Mouse (Mus musculus) heart, postnatal 0 days (tissue): Measurements from ENCODE around the gene Prkcb. TPM values are rescaled to one million over a fixed set of nuclear protein-coding genes. Genes with fewer than 3 reads are reported as not detected.

Experiments
- ATAC-seq: fragments of 200-750 bp; cut with Nextera tagmentation; 2 replicates; pipeline ENCODE4 v1.8.0; 2017; ENCODE audit warnings: low read depth, moderate number of reproducible peaks, moderate library complexity; ENCODE audit not compliant: insufficient read depth
- DNase-seq: peaks from one replicate; pipeline ENCODE4 v3.0.0-alpha.2; 2016; ENCODE audit warnings: low spot score
- H3K27ac ChIP-seq: fragments of 300-500 bp; sonication (generic); 2 replicates; pipeline ENCODE4 v1.5.1; 2014; ENCODE audit warnings: low read depth, mild to moderate bottlenecking
- H3K27me3 ChIP-seq: fragments of 300-500 bp; sonication (generic); 2 replicates; pipeline ENCODE4 v1.6.1; 2014; ENCODE audit warnings: low read length, mixed read lengths; ENCODE audit not compliant: control insufficient read depth, insufficient read depth
- H3K36me3 ChIP-seq: fragments of 300-500 bp; sonication (generic); replicated peaks from 2 replicates; pipeline ENCODE4 v1.6.1; 2014; ENCODE audit warnings: low read length, mixed read lengths; ENCODE audit not compliant: control insufficient read depth, insufficient read depth
- H3K4me1 ChIP-seq: fragments of 300-500 bp; sonication (generic); 2 replicates; pipeline ENCODE4 v1.6.1; 2014; ENCODE audit warnings: antibody characterized with exemption; ENCODE audit not compliant: control insufficient read depth, insufficient read depth
- H3K4me2 ChIP-seq: fragments of 300-500 bp; sonication (generic); 2 replicates; pipeline ENCODE4 v1.6.1; 2014; ENCODE audit warnings: low read depth, mild to moderate bottlenecking, low read length, moderate library complexity
- H3K4me3 ChIP-seq: fragments of 300-500 bp; sonication (generic); 2 replicates; pipeline ENCODE4 v1.5.1; 2014; ENCODE audit warnings: low read depth, low read length
- H3K9ac ChIP-seq: fragments of 300-500 bp; sonication (generic); replicated peaks from 2 replicates; pipeline ENCODE4 v1.6.1; 2014; ENCODE audit warnings: low read depth, low read length, mixed read lengths
- H3K9me3 ChIP-seq: fragments of 300-500 bp; sonication (generic); replicated peaks from 2 replicates; pipeline ENCODE4 v1.6.1; 2016; ENCODE audit warnings: low read length; ENCODE audit not compliant: control insufficient read depth
- CTCF ChIP-seq: IDR thresholded peaks from 2 replicates; pipeline ENCODE4 v1.5.1; 2016; ENCODE audit warnings: antibody characterized with exemption, control low read depth, low read depth
- EP300 ChIP-seq: IDR thresholded peaks from 2 replicates; pipeline ENCODE4 v1.6.1; 2016; ENCODE audit warnings: antibody characterized with exemption, low read depth
- WGBS: fragments of 180-500 bp; shearing (Covaris S2); extraction: QIAGEN DNeasy Blood & Tissue Kit; methylation state at CpG from one replicate; pipeline ENCODE4 v1.1.7; 2014; 5-methylcytosine and 5-hydroxymethylcytosine counted together
- polyA plus RNA-seq: library from polyadenylated mRNA; unstranded; fragments of >200 nt; fragmentation: Nextera tagmentation; extraction: Ambion mirVana; gene quantifications from 2 replicates; pipeline ENCODE4 v1.2.1, GENCODE M21; 2015
- total RNA-seq: library from RNA; depleted of rRNA; stranded (reverse); fragments of >200 nt; gene quantifications from 2 replicates; pipeline ENCODE4 v1.2.3, GENCODE M21; 2014; ENCODE audit warnings: low replicate concordance

Prkcb gene
- total and polyA plus RNA-seq, 2 experiments from 2014 or later = 1.1 to 1.9 TPM

DNA sequence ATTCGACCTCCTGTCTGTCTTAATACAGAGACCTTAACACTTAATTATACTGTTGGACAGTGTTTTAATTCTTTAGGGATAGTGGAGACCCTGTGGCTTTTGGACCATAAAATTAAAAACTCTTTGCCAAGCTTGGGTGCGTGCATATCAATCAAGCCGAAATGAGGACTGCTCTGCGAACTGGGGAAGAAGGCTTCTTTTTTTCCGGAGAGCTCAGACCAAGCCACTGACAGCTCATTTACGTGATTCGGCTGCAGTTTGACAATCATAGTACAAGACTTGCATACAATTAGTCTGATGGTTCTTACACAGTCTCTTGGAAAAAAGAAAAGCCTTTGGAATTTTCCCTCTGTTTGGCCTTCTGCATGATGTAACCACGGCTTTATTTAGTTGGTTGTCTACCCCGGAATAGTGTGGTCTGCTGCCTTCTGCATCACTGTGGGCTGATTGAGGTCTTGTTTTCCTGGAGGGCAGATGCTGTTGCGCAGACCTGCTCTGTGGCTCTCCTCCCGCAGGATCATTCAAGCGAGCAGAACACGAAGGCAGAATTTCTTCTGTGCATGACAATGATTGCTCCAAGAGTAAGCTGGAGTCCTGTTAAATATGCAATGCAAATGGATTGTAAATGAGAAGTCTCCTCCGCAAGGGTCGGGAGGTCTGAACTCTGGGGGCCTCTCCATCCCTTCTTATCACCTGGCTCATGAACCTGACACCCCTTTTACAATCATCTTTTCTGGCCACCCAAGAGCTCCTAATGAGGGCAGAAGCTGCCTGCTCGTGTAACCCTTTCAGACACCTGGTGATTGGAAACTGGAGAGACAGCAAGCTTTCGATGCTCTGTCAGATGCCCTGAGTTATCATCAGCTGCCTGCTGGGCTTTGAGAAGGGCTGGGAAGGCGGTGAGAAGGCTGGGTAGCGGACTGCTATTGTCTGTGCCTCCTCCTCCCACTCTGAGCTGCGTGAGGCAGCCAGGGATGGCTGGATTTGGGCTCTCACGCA, 189.3 kb downstream of the Prkcb start:
- Histone ChIP-seq H3K9me3 (no peaks in the 10 kb centered on the region), H3K9ac (no peak overlapping the region), H3K27ac (no peak overlapping the region), H3K36me3 (no peaks in the 10 kb centered on the region), H3K4me1 (no peaks in the 10 kb centered on the region), H3K4me3 (no peak overlapping the region), H3K4me2 (no peak overlapping the region), H3K27me3 (no peaks in the 10 kb centered on the region)
- 22% methylated on average over 21 of the region's 21 CpGs for WGBS
- no peak for ATAC-seq
- TF ChIP-seq EP300 (no peak), CTCF (no peak)
- DNase-seq = no peak

DNA sequence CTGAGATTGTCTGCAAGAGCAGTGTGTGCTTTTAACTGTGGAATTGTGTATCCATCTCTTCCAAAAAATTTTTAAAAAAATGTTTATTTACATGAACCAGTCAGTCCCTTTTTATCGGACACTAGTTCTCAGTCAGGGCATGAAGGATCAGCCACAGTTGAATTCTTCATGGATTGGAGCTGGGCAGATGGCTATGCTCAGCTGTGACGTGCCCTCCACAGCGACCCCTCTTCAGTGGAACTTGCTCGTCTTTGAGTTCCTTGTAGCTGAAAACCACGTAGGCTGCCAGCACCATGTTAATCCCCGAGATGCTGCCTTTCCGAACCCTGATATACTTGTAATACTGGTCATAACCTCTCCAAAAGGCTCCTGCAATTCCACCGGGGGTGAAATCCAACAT, 195.4 kb downstream of the Prkcb start:
- H3K27ac ChIP-seq = no peak overlapping the region
- DNase-seq = no peak
- no peak overlapping the region for H3K9ac ChIP-seq
- WGBS = 74% methylated on average over 8 of the region's 8 CpGs
- no peaks in the 10 kb centered on the region for H3K9me3 ChIP-seq
- H3K27me3 ChIP-seq = no peaks in the 10 kb centered on the region
- H3K36me3 ChIP-seq = no peaks in the 10 kb centered on the region
- no peaks in the 10 kb centered on the region for H3K4me1 ChIP-seq
- ATAC-seq = no peak
- TF ChIP-seq EP300 = no peak
- H3K4me3 ChIP-seq = no peak overlapping the region
- H3K4me2 ChIP-seq = no peak overlapping the region

DNA sequence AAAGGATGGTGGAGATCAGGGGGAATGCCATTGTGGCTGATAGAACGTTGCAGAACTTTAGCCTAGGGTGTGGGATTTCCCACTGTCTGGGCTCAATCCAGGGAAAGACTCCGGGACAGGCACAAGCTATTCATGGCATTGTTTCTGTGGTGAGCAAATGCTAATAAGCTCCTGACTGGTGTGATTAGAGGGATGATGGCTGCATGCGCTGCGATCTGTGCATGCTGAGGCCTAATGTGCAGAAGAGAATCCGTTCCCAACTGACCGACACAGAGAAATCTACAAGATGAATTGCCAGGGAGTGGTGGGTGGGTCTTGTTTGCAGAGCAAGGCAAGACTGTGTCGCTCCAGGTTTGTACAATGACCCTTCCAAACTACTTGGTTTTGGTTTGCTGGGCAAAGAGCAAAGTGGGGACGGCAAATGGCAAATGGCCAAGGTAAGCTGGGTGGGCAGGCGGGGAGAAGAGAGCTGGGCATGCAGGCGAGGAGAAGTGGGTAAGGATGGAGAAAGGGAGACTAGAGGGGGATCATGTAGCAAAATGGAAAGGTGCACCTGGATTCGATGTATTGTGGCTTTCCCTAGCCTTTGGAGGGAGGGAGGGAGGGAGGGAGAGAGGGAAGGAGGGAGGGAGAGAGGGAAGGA, 199.5 kb downstream of the Prkcb start:
- TF ChIP-seq EP300 (no peak), CTCF (no peak)
- H3K4me2 ChIP-seq = no peak overlapping the region
- ATAC-seq = no peak
- no peak overlapping the region for H3K27ac ChIP-seq
- H3K4me3 ChIP-seq = no peak overlapping the region
- no peak for DNase-seq
- H3K4me1 ChIP-seq = no peaks in the 10 kb centered on the region
- no peaks in the 10 kb centered on the region for H3K36me3 ChIP-seq
- H3K27me3 ChIP-seq = no peaks in the 10 kb centered on the region
- H3K9ac ChIP-seq = no peak overlapping the region
- no peaks in the 10 kb centered on the region for H3K9me3 ChIP-seq
- WGBS = 66% methylated on average over 11 of the region's 11 CpGs

DNA sequence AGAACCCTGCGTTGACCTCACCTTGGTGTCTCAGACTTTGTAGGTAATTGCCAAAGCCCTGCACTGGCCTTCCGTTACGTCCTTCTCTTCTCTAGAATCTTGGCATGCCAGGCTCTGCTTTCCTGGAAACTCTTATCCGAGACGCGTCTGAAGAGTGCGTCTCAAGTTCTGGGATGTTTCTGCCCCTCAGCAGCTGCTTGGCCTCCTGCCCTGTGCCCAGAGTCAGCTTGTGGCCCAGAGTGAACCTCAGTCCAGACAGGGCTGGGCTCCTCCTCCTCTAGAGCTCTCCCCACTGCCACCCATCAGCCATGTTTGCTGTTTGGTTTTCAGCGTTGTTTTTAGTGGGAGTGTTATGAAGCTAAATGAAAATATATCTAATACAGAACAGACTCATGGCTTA, 203.5 kb downstream of the Prkcb start:
- Histone ChIP-seq H3K4me1 (no peaks in the 10 kb centered on the region), H3K9ac (no peak overlapping the region), H3K27ac (no peak overlapping the region), H3K9me3 (no peaks in the 10 kb centered on the region), H3K27me3 (no peaks in the 10 kb centered on the region), H3K4me2 (no peak overlapping the region), H3K4me3 (no peak overlapping the region), H3K36me3 (no peaks in the 10 kb centered on the region)
- 68% methylated on average over 8 of the region's 8 CpGs for WGBS
- DNase-seq (no peak), ATAC-seq (no peak)
- no peak for TF ChIP-seq CTCF
- no peak for TF ChIP-seq EP300

DNA sequence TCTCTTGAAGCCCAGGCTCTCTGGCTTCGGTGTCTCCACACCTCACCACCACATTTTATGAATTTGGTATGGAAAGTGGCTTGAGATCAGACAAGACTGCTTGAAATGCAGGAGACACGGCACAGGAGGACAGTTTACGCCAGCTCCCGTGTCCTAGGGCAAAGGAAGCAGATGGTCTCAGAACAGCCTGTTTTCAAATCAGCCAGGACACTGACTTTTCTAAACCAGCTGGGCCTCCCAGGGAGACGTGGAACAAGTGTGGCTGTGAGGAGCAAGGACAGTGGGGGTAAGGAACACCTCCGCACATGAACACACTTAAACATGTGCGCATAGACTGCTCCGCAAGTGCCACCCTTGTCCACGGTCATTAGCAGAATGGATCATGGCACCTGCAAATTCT, 204.4 kb downstream of the Prkcb start:
- WGBS = 78% methylated on average over 9 of the region's 9 CpGs
- TF ChIP-seq CTCF (no peak), EP300 (no peak)

More for the DNA sequence above, 204.4 kb downstream of the Prkcb start:
- no peaks in the 10 kb centered on the region for H3K4me1 ChIP-seq
- H3K4me2 ChIP-seq = no peak overlapping the region
- no peak overlapping the region for H3K9ac ChIP-seq
- no peak overlapping the region for H3K4me3 ChIP-seq
- H3K36me3 ChIP-seq = no peaks in the 10 kb centered on the region
- no peaks in the 10 kb centered on the region for H3K27me3 ChIP-seq
- H3K27ac ChIP-seq = no peak overlapping the region
- DNase-seq (no peak), ATAC-seq (no peak)
- H3K9me3 ChIP-seq = no peaks in the 10 kb centered on the region
